Mouse (Mus musculus) neural tube, embryonic 15.5 days (tissue): ENCODE measurements at regions not wholly inside any gene's neighbourhood (a gene's known extent, or its start where the extent isn't known, plus 50 kb on each side); places are given as distances from the start of the nearest gene placed in this dataset.

Experiments used
- ATAC-seq: fragments of 200-750 bp; cut with Nextera tagmentation; 2 replicates; pipeline ENCODE4 v1.8.0; 2017; ENCODE audit warnings: mild to moderate bottlenecking, moderate TSS enrichment, moderate library complexity; ENCODE audit not compliant: low FRiP score
- H3K27ac ChIP-seq: fragments of 300-500 bp; sonication (generic); replicated peaks from 2 replicates; pipeline ENCODE4 v1.5.1; 2015; ENCODE audit warnings: mild to moderate bottlenecking, inconsistent platforms
- H3K27me3 ChIP-seq: fragments of 300-500 bp; sonication (generic); replicated peaks from 2 replicates; pipeline ENCODE4 v1.6.1; 2015; ENCODE audit warnings: inconsistent platforms
- H3K36me3 ChIP-seq: fragments of 300-500 bp; sonication (generic); 2 replicates; pipeline ENCODE4 v1.6.1; 2015; ENCODE audit warnings: inconsistent platforms
- H3K4me1 ChIP-seq: fragments of 300-500 bp; sonication (generic); 2 replicates; pipeline ENCODE4 v1.6.1; 2015; ENCODE audit warnings: inconsistent platforms
- H3K4me2 ChIP-seq: fragments of 300-500 bp; sonication (generic); 2 replicates; pipeline ENCODE4 v1.6.1; 2015; ENCODE audit warnings: inconsistent platforms, mild to moderate bottlenecking, moderate library complexity
- H3K4me3 ChIP-seq: fragments of 300-500 bp; sonication (generic); replicated peaks from 2 replicates; pipeline ENCODE4 v1.5.1; 2015; ENCODE audit warnings: mild to moderate bottlenecking, inconsistent platforms
- H3K9ac ChIP-seq: fragments of 300-500 bp; sonication (generic); replicated peaks from 2 replicates; pipeline ENCODE4 v1.6.1; 2015; ENCODE audit warnings: mild to moderate bottlenecking, inconsistent platforms
- H3K9me3 ChIP-seq: fragments of 300-500 bp; sonication (generic); replicated peaks from 2 replicates; pipeline ENCODE4 v1.6.1; 2016; ENCODE audit warnings: inconsistent platforms
- WGBS: fragments of 180-500 bp; shearing (Covaris S2); methylation state at CpG from one replicate; pipeline ENCODE4 v1.1.7; 2015; ENCODE audit warnings: mixed read lengths; 5-methylcytosine and 5-hydroxymethylcytosine counted together

GRCm38 (mm10) chr6:147944940-147945676 lies 102.0 kb upstream of the Far2 start:
- no peaks in the 10 kb centered on the region for H3K9me3 ChIP-seq

GRCm38 (mm10) chr6:147947997-147948396 lies 99.1 kb upstream of the Far2 start:
- 72% methylated on average over 4 of the region's 4 CpGs for WGBS
- H3K9me3 ChIP-seq, result no peaks in the 10 kb centered on the region
- no peak overlapping the region for H3K27ac ChIP-seq
- H3K36me3 ChIP-seq, result no peaks in the 10 kb centered on the region
- H3K27me3 ChIP-seq, result no peaks in the 10 kb centered on the region
- H3K4me3 ChIP-seq, result no peak overlapping the region
- no peak overlapping the region for H3K4me2 ChIP-seq
- no peak overlapping the region for H3K9ac ChIP-seq
- no peaks in the 10 kb centered on the region for H3K4me1 ChIP-seq
- ATAC-seq, result no peak

More at GRCm38 (mm10) chr6:147944940-147945676, 102.0 kb upstream of the Far2 start:
- Histone ChIP-seq H3K9ac (no peak overlapping the region), H3K4me2 (no peak overlapping the region), H3K4me3 (no peak overlapping the region), H3K36me3 (no peaks in the 10 kb centered on the region), H3K27ac (no peak overlapping the region), H3K4me1 (no peaks in the 10 kb centered on the region), H3K27me3 (no peaks in the 10 kb centered on the region)
- no peak for ATAC-seq
- WGBS, result 86% methylated on average over 4 of the region's 4 CpGs

GRCm38 (mm10) chr6:147951642-147952041 lies 95.4 kb upstream of the Far2 start:
- H3K4me3 ChIP-seq, result no peak overlapping the region
- no peaks in the 10 kb centered on the region for H3K36me3 ChIP-seq
- H3K27me3 ChIP-seq, result no peaks in the 10 kb centered on the region
- H3K9ac ChIP-seq, result no peak overlapping the region
- H3K9me3 ChIP-seq, result no peaks in the 10 kb centered on the region
- no peak overlapping the region for H3K4me2 ChIP-seq
- ATAC-seq, result no peak
- no peak overlapping the region for H3K27ac ChIP-seq
- H3K4me1 ChIP-seq, result no peaks in the 10 kb centered on the region

GRCm38 (mm10) chr6:147953058-147953679 lies 93.9 kb upstream of the Far2 start:
- Histone ChIP-seq H3K9ac (no peak overlapping the region), H3K27ac (no peak overlapping the region), H3K36me3 (no peaks in the 10 kb centered on the region), H3K9me3 (no peaks in the 10 kb centered on the region), H3K27me3 (no peaks in the 10 kb centered on the region), H3K4me3 (no peak overlapping the region), H3K4me1 (no peaks in the 10 kb centered on the region), H3K4me2 (no peak overlapping the region)
- WGBS, result 47% methylated on average over 5 of the region's 5 CpGs
- peak; percentile 76; the same call in 1 of the 2 replicates for ATAC-seq

GRCm38 (mm10) chr6:147953753-147954152 lies 93.3 kb upstream of the Far2 start:
- ATAC-seq, result no peak
- Histone ChIP-seq H3K4me3 (no peak overlapping the region), H3K4me2 (no peak overlapping the region), H3K27me3 (no peaks in the 10 kb centered on the region), H3K4me1 (no peaks in the 10 kb centered on the region), H3K9ac (no peak overlapping the region), H3K27ac (no peak overlapping the region), H3K9me3 (no peaks in the 10 kb centered on the region), H3K36me3 (no peaks in the 10 kb centered on the region)
- WGBS, result 87% methylated on average over 7 of the region's 7 CpGs

GRCm38 (mm10) chr6:147954253-147954652 lies 92.8 kb upstream of the Far2 start:
- ATAC-seq, result no peak
- H3K9me3 ChIP-seq, result no peaks in the 10 kb centered on the region
- 94% methylated on average over 1 of the region's 1 CpGs for WGBS
- no peak overlapping the region for H3K4me2 ChIP-seq
- H3K9ac ChIP-seq, result no peak overlapping the region
- H3K4me1 ChIP-seq, result no peaks in the 10 kb centered on the region
- no peak overlapping the region for H3K4me3 ChIP-seq
- no peaks in the 10 kb centered on the region for H3K27me3 ChIP-seq
- H3K27ac ChIP-seq, result no peak overlapping the region
- no peaks in the 10 kb centered on the region for H3K36me3 ChIP-seq

GRCm38 (mm10) chr6:147954967-147955830 lies 91.9 kb upstream of the Far2 start:
- WGBS, result 73% methylated on average over 7 of the region's 7 CpGs
- Histone ChIP-seq H3K9me3 (no peaks in the 10 kb centered on the region), H3K9ac (no peak overlapping the region), H3K27me3 (no peaks in the 10 kb centered on the region), H3K4me3 (no peak overlapping the region), H3K4me1 (no peaks in the 10 kb centered on the region), H3K4me2 (no peak overlapping the region), H3K27ac (no peak overlapping the region), H3K36me3 (no peaks in the 10 kb centered on the region)
- ATAC-seq, result peak; percentile 57; the same call in 1 of the 2 replicates

- Histone ChIP-seq H3K4me1 (no peaks in the 10 kb centered on the region), H3K4me3 (no peak overlapping the region), H3K27me3 (no peaks in the 10 kb centered on the region), H3K9ac (no peak overlapping the region), H3K36me3 (no peaks in the 10 kb centered on the region), H3K4me2 (no peak overlapping the region), H3K9me3 (no peaks in the 10 kb centered on the region), H3K27ac (no peak overlapping the region)
- WGBS, result 85% methylated on average over 4 of the region's 4 CpGs
- ATAC-seq, result no peak
Measured at GRCm38 (mm10) chr6:147964739-147965138, 82.3 kb upstream of the Far2 start.

- no peak overlapping the region for H3K4me3 ChIP-seq
- no peak overlapping the region for H3K27ac ChIP-seq
- H3K36me3 ChIP-seq, result no peaks in the 10 kb centered on the region
- H3K27me3 ChIP-seq, result no peaks in the 10 kb centered on the region
- no peak for ATAC-seq
- H3K4me2 ChIP-seq, result no peak overlapping the region
- no peaks in the 10 kb centered on the region for H3K4me1 ChIP-seq
- no peaks in the 10 kb centered on the region for H3K9me3 ChIP-seq
- WGBS, result 86% methylated on average over 2 of the region's 2 CpGs
- no peak overlapping the region for H3K9ac ChIP-seq
Measured at GRCm38 (mm10) chr6:147970162-147970608, 76.9 kb upstream of the Far2 start.

GRCm38 (mm10) chr6:147972552-147972951 lies 74.5 kb upstream of the Far2 start:
- WGBS, result 50% methylated on average over 1 of the region's 1 CpGs
- no peak overlapping the region for H3K4me2 ChIP-seq
- no peak overlapping the region for H3K27ac ChIP-seq
- H3K36me3 ChIP-seq, result no peaks in the 10 kb centered on the region
- H3K27me3 ChIP-seq, result no peaks in the 10 kb centered on the region
- H3K9ac ChIP-seq, result no peak overlapping the region
- H3K9me3 ChIP-seq, result no peaks in the 10 kb centered on the region
- ATAC-seq, result no peak
- H3K4me1 ChIP-seq, result no peaks in the 10 kb centered on the region
- H3K4me3 ChIP-seq, result no peak overlapping the region

- 81% methylated on average over 2 of the region's 2 CpGs for WGBS
- Histone ChIP-seq H3K27ac (no peak overlapping the region), H3K27me3 (no peaks in the 10 kb centered on the region), H3K4me2 (no peak overlapping the region), H3K4me1 (no peaks in the 10 kb centered on the region), H3K9me3 (no peaks in the 10 kb centered on the region), H3K36me3 (no peaks in the 10 kb centered on the region), H3K9ac (no peak overlapping the region), H3K4me3 (no peak overlapping the region)
- no peak for ATAC-seq
Measured at GRCm38 (mm10) chr6:147973059-147973458, 74.0 kb upstream of the Far2 start.
